Mouse (Mus musculus) intestine, embryonic 16.5 days (tissue): ENCODE measurements at regions not wholly inside any gene's neighbourhood (a gene's known extent, or its start where the extent isn't known, plus 50 kb on each side); places are given as distances from the start of the nearest gene placed in this dataset.
"Not testable (repeated sequence)": the region's sequence is repeated elsewhere in the genome, so short reads cannot be mapped to it uniquely, and the experiment has no call there.

Experiments used
- ATAC-seq: fragments of 200-750 bp; cut with Nextera tagmentation; 2 replicates; pipeline ENCODE4 v1.8.0; 2017; ENCODE audit warnings: moderate TSS enrichment, moderate library complexity
- H3K27ac ChIP-seq: fragments of 300-500 bp; sonication (generic); 2 replicates; pipeline ENCODE4 v1.5.1; 2014; ENCODE audit warnings: mild to moderate bottlenecking, low read length
- H3K27me3 ChIP-seq: fragments of 300-500 bp; sonication (generic); replicated peaks from 2 replicates; pipeline ENCODE4 v1.6.1; 2014; ENCODE audit warnings: low read length, control low read depth, mixed read lengths; ENCODE audit not compliant: control insufficient read depth, insufficient read depth
- H3K36me3 ChIP-seq: fragments of 300-500 bp; sonication (generic); 2 replicates; pipeline ENCODE4 v1.6.1; 2014; ENCODE audit warnings: low read length, control low read depth; ENCODE audit not compliant: control insufficient read depth, insufficient read depth
- H3K4me1 ChIP-seq: fragments of 300-500 bp; sonication (generic); 2 replicates; pipeline ENCODE4 v1.6.1; 2014; ENCODE audit warnings: low read length, control low read depth, mixed read lengths; ENCODE audit not compliant: control insufficient read depth, insufficient read depth
- H3K4me2 ChIP-seq: fragments of 300-500 bp; sonication (generic); 2 replicates; pipeline ENCODE4 v1.6.1; 2014; ENCODE audit warnings: low read depth, low read length, control low read depth
- H3K4me3 ChIP-seq: fragments of 300-500 bp; sonication (generic); 2 replicates; pipeline ENCODE4 v1.5.1; 2014; ENCODE audit warnings: mild to moderate bottlenecking, low read length
- H3K9ac ChIP-seq: fragments of 300-500 bp; sonication (generic); 2 replicates; pipeline ENCODE4 v1.6.1; 2014; ENCODE audit warnings: low read depth, low read length
- H3K9me3 ChIP-seq: fragments of 300-500 bp; sonication (generic); 2 replicates; pipeline ENCODE4 v1.6.1; 2016; ENCODE audit warnings: low read length, control low read depth; ENCODE audit not compliant: control insufficient read depth
- WGBS: fragments of 180-500 bp; shearing (Covaris S2); extraction: QIAGEN DNeasy Blood & Tissue Kit; methylation state at CpG from one replicate; pipeline ENCODE4 v1.1.7; 2014; 5-methylcytosine and 5-hydroxymethylcytosine counted together

- Histone ChIP-seq H3K9ac (no peak overlapping the region), H3K9me3 (no peaks in the 10 kb centered on the region), H3K4me3 (no peak overlapping the region), H3K4me2 (no peak overlapping the region), H3K36me3 (no peaks in the 10 kb centered on the region), H3K4me1 (no peaks in the 10 kb centered on the region), H3K27ac (no peak overlapping the region), H3K27me3 (no peaks in the 10 kb centered on the region)
- 88% methylated on average over 3 of the region's 3 CpGs for WGBS
- no peak for ATAC-seq
Observed at GRCm38 (mm10) chr5:91774065-91774464, 188.8 kb downstream of the Rchy1 start.

GRCm38 (mm10) chr5:91767886-91768285 lies 195.0 kb downstream of the Rchy1 start:
- Histone ChIP-seq H3K27me3 (no peaks in the 10 kb centered on the region), H3K4me2 (no peak overlapping the region), H3K4me1 (no peaks in the 10 kb centered on the region), H3K27ac (no peak overlapping the region), H3K9me3 (no peaks in the 10 kb centered on the region), H3K36me3 (no peaks in the 10 kb centered on the region), H3K9ac (no peak overlapping the region), H3K4me3 (no peak overlapping the region)
- no peak for ATAC-seq
- WGBS = 73% methylated on average over 7 of the region's 7 CpGs

GRCm38 (mm10) chr5:91767060-91767459 lies 195.8 kb downstream of the Rchy1 start:
- H3K9ac ChIP-seq = no peak overlapping the region
- no peak overlapping the region for H3K27ac ChIP-seq
- no peak overlapping the region for H3K4me2 ChIP-seq
- H3K36me3 ChIP-seq = no peaks in the 10 kb centered on the region
- 71% methylated on average over 10 of the region's 10 CpGs for WGBS
- ATAC-seq = no peak
- H3K4me3 ChIP-seq = no peak overlapping the region
- H3K4me1 ChIP-seq = no peaks in the 10 kb centered on the region
- H3K9me3 ChIP-seq = no peaks in the 10 kb centered on the region
- no peaks in the 10 kb centered on the region for H3K27me3 ChIP-seq

GRCm38 (mm10) chr5:91764621-91765020 lies 198.2 kb downstream of the Rchy1 start:
- no peak for ATAC-seq
- Histone ChIP-seq H3K9me3 (no peaks in the 10 kb centered on the region), H3K27ac (no peak overlapping the region), H3K9ac (no peak overlapping the region), H3K27me3 (no peaks in the 10 kb centered on the region), H3K36me3 (no peaks in the 10 kb centered on the region), H3K4me3 (no peak overlapping the region), H3K4me2 (no peak overlapping the region), H3K4me1 (no peaks in the 10 kb centered on the region)
- WGBS = 69% methylated on average over 10 of the region's 10 CpGs

- Histone ChIP-seq H3K4me1 (no peaks in the 10 kb centered on the region), H3K9me3 (no peaks in the 10 kb centered on the region), H3K4me3 (no peak overlapping the region), H3K4me2 (no peak overlapping the region), H3K36me3 (no peaks in the 10 kb centered on the region), H3K27ac (no peak overlapping the region), H3K27me3 (no peaks in the 10 kb centered on the region), H3K9ac (no peak overlapping the region)
- no peak for ATAC-seq
- 30% methylated on average over 6 of the region's 6 CpGs for WGBS
Observed at GRCm38 (mm10) chr5:91762589-91762988, 200.3 kb downstream of the Rchy1 start.

GRCm38 (mm10) chr5:91755958-91756357 lies 206.9 kb downstream of the Rchy1 start:
- Histone ChIP-seq H3K9ac (no peak overlapping the region), H3K4me3 (no peak overlapping the region), H3K27me3 (no peaks in the 10 kb centered on the region), H3K4me2 (no peak overlapping the region), H3K9me3 (no peaks in the 10 kb centered on the region), H3K27ac (no peak overlapping the region), H3K4me1 (peaks cover 7% of the 10 kb centered on the region; the same call in 1 of the 2 replicates), H3K36me3 (no peaks in the 10 kb centered on the region)
- ATAC-seq = no peak
- 52% methylated on average over 10 of the region's 10 CpGs for WGBS

GRCm38 (mm10) chr5:91752846-91753245 lies 210.0 kb downstream of the Rchy1 start:
- not testable (repeated sequence) for H3K36me3 ChIP-seq, H3K4me1 ChIP-seq, H3K9ac ChIP-seq, ATAC-seq, H3K4me2 ChIP-seq, H3K4me3 ChIP-seq, H3K9me3 ChIP-seq, H3K27ac ChIP-seq, H3K27me3 ChIP-seq
- 96% methylated on average over 17 of the region's 17 CpGs for WGBS

GRCm38 (mm10) chr5:91751168-91751567 lies 211.7 kb downstream of the Rchy1 start:
- ATAC-seq = peak; percentile 31; the same call in 1 of the 2 replicates
- Histone ChIP-seq H3K4me1 (peaks cover 7% of the 10 kb centered on the region; the same call in 1 of the 2 replicates), H3K27ac (no peak overlapping the region), H3K4me3 (no peak overlapping the region), H3K36me3 (no peaks in the 10 kb centered on the region), H3K4me2 (no peak overlapping the region), H3K9ac (no peak overlapping the region), H3K27me3 (no peaks in the 10 kb centered on the region; the same call in 1 of the 2 replicates), H3K9me3 (no peaks in the 10 kb centered on the region)
- 41% methylated on average over 6 of the region's 6 CpGs for WGBS

GRCm38 (mm10) chr5:91746077-91746476 lies 216.8 kb downstream of the Rchy1 start:
- no peaks in the 10 kb centered on the region for H3K9me3 ChIP-seq
- H3K27me3 ChIP-seq = no peaks in the 10 kb centered on the region; the same call in 1 of the 2 replicates
- no peak overlapping the region for H3K9ac ChIP-seq
- no peak overlapping the region for H3K27ac ChIP-seq
- H3K4me1 ChIP-seq = no peaks in the 10 kb centered on the region
- no peak overlapping the region for H3K4me3 ChIP-seq
- no peak overlapping the region for H3K4me2 ChIP-seq
- no peaks in the 10 kb centered on the region for H3K36me3 ChIP-seq
- ATAC-seq = no peak
- 68% methylated on average over 5 of the region's 5 CpGs for WGBS

- Histone ChIP-seq H3K27ac (no peak overlapping the region), H3K9me3 (no peaks in the 10 kb centered on the region), H3K36me3 (no peaks in the 10 kb centered on the region), H3K4me3 (no peak overlapping the region), H3K4me1 (peaks cover 5% of the 10 kb centered on the region), H3K4me2 (no peak overlapping the region), H3K9ac (no peak overlapping the region), H3K27me3 (no peaks in the 10 kb centered on the region; the same call in 1 of the 2 replicates)
- ATAC-seq = no peak
Observed at GRCm38 (mm10) chr5:91744389-91744788, 218.5 kb downstream of the Rchy1 start.
